Mouse (Mus musculus) NIH3T3 (cell line): ENCODE results near the gene Cbx5.
A peak's percentile ranks its signal among the peaks of the same experiment; 100 is the strongest.
"Not testable (repeated sequence)": the region's sequence is repeated elsewhere in the genome, so short reads cannot be mapped to it uniquely, and the experiment has no call there.

Source experiments
- DNase-seq: peaks from one replicate; pipeline ENCODE4 v3.0.0-alpha.2; 2012; ENCODE audit warnings: low read depth

The Cbx5 gene

DNA sequence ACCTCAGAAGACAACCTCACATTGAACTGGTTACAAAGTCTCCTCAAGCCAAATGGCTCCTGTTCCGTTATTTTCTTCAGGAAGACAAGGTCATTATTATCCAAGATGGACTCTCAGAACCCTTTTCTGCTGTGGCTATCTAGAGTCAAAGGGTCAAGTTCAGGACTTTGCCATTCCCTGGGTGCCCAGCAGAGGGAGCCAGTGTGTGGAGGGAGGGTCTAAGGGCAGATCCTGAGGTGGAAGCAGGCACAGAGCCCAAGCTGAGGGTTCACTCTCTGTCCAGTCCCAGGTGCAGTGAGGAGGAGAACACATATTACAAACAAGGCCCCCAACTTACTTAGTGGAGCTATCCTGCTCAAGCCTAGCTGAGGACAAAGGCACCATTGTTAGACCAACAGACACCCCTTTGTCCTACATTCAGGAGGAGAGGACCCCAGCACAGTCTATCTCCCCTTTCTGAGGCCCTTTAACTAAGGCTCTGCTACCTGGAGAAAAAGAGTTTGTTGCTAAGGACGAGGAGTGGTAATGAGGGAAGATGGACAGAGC is 10.7 kb upstream of the Cbx5 start:
- peak; percentile 65 for DNase-seq

DNA sequence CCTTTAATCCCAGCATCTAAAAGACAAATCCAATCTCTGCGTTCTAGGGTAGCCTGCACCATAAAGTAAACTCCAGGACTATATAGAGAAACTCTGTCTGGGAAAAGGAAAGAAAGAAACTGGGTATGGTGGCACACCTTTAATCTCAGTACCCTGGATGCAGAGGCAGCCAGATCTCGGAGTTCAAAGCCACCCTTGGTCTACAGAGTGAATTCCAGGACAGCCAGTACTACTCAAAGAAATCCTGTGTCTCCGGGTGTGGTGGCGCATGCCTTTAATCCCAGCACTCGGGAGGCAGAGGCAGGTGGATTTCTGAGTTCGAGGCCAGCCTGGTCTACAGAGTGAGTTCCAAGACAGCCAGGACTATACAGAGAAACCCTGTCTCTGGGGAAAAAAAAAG is 9.9 kb upstream of the Cbx5 start:
- not testable (repeated sequence) for DNase-seq

DNA sequence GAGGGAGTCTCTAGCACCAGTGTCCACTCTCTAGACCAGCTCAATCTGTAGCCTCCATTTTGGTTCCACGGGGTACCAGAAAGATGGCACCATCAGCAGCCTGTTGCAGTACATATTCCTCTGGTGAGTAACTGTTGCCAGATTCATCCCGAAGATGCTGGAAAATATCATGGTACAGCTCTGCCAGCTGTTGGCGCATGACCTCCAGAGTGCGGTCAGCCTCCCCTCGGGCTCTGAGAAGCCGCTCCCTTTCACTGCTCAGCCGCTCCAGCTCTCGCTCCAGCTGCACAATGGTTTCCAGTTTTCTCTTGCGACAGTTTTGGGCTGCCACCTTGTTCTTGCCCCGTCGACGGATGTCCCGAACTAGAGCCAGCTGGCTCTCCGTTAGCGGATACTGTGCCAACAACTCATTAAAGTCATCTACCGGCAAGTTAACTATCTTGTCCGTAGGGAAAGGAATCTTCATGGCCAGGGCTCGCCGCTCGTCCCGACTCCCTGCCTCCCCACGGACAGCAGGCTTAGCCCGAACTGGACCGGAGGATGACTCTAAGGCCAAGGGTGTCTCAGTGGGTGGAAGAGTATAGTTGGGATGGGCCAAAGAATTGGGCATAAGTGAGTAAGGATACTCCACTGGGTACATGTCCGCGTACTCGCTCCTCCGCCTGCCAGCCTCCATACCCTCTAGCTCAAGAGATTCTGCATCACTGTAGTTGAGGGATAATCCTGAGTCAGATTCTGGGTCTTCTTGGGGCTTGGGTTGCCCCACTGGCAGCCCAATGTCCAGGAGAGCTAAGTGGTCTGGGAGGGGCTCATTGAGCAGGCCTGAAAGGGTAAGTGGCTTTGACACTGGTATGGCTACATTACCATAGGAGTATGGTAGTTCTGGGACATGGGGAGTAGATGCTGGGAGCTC is 9.0 kb upstream of the Cbx5 start:
- peak; percentile 37 for DNase-seq

DNA sequence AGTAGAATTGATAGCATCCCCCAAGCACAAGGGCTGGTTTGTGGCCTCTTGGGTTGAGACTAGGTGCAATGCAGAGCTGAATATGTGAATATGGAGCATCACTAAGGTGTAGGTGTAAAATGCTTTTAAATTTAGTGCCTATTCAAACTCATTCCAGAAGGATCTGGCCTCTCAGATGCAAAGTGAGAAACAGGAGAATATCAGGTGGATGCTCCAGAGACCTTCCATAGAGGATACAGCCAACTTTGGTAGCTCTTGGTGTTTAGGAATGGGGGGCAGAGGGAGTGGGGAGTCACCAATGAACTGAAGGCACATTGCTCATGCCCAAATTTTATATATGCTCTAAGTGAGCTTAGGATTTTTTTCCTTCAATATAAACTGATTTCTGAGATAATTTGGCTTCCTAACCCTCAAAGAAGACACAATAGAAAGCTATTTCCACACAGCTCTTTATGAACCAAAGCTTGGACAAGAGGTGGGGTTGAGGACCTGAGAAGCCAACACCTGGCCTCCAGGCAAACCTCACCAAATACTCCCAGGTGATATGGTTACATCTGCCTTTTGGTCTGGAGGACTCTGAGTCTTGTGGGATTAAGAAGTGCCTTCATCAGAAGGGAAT is 8.3 kb upstream of the Cbx5 start:
- no peak for DNase-seq

DNA sequence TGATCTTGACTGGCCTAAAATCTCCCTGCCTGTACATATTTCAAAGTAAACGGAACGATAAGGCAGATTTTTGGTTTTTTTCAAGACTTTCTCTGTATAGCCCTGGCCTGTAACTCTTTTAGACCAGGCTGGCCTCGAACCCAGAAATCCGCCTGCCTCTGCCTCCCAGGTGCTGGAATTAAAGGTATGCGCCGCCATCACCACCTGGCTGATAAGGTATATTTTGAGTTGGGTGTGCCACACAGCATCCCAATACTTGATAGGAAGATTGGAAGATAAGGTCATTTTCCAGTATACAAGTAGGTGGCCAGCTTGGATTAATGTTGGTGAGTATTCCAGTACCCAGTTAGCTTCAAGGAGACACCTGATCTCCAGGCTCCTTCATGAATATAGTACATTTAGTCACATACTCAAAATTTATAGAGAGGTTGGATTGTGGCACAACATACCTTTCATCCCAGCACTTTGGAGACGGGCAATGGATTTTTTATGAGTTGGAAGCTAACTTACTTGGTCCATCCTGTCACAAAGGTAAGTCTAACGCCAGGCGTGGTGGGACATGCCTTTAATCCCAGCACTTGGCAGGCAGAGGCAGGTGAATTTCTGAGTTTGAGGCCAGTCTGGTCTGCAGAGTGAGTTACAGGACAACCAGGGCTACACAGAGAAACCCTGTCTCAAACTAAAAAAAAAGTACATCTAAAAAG is 7.6 kb upstream of the Cbx5 start:
- DNase-seq, result no peak

DNA sequence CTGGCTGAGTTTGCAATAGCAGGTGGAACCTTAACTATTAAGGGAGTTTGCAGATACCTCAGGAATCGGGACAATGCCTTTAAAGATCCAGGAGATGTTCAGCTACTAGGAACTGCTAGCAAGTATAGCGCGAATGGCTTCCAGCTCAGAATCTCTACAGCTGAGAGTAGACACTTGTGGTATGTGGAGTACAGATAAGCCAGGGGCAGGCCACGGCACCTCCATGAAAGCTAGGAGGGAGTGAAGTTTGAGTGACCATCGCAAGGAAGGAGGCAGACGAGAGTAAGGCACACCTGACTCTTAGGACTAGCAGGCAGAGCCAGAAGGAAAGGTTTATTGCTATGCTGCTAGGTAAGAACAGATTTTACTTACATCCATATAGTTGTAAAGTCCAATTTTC is 6.0 kb upstream of the Cbx5 start:
- DNase-seq, result no peak

DNA sequence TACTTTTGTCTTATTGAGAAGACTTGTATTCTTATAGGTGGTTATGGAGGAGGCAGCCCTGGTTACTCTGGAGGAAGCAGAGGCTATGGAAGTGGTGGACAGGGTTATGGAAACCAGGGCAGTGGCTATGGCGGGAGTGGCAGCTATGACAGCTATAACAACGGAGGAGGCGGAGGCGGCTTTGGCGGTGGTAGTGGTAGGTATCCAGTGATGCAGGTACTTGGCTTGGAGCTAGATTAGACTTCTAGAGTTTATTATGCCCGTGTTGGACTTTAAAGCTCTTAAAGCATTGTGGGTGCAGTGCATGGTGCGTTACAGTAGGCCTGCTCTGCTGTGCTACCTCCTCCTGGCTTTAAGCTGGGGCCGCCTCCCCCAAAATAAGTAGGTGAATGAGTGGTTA is 3.3 kb upstream of the Cbx5 start:
- DNase-seq, result no peak

DNA sequence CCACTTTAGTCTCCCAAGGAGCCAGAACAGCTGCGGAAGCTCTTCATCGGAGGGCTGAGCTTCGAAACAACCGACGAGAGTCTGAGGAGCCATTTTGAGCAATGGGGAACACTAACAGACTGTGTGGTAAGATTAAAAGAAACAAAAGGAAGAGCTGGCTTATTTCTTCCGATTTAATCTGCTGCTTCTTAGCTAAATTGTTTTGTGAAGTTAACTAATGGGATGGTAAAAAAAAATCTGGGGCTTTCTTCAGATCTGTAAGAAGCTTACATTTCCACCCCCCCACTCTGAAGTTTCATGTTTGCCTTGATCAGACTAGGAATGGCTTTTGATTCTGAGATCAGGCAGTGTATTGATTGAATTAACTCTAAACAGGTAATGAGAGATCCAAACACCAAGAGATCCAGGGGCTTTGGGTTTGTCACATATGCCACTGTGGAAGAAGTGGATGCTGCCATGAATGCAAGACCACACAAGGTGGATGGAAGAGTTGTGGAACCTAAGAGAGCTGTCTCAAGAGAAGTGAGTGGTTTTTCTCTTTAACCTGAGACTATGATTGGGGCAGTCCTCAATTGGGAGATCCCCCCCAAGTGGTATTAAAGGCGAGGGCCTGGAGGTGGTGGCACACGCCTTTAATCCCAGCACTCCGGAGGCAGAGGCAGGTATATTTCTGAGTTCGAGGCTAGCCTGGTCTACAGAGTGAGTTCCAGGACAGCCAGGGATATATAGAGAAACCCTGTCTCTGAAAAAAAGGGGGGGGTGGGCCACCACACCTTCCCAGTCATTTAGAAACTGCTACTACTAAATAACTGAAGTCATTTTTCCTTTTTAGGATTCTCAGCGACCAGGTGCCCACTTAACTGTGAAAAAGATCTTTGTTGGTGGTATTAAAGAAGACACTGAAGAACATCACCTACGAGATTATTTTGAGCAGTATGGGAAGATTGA is 1.7 kb upstream of the Cbx5 start:
- not testable (repeated sequence) for DNase-seq

DNA sequence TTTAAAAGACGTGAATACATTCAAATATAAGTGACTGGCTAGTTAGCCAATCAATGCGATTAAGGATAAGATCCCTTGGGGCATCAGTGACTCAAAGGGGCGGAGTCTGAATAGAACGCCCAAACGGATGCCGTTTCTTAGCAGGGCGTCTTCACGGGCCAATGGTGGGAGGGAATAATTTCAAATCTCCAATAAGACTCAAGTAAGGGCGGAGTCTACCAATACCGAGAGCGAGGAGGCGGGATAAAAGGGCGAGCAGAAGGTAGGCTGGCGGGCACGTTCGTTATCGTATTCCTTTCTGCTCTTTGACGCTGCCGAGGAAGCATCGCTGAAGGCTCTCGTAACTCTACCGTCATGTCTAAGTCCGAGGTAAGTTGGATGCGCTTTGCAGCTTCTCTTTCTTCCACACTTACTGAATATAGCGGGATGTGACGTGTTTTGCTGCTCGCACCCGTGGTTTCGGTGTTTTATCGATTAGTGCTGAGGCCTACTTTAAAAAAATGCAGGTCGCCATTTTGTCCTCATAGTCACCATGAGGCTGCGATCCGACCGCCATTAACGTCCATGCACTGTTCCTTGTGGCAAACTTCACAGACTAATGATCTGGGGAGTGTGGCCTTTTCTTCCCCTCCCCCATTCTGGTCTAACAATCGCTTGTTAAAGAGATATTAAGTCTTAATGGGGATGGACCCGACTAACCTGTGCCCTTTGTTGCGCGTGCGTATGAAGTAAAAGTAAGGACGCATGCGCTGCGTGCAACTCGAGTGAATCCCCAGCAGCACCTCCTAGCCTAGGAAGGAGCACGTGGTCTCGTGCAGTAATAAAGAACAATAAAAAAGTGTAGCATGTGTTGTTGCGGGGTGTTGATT is 778 bp upstream of the Cbx5 start, which contains the start of gene Hnrnpa1:
Gene Hnrnpa1 (plus strand): TSS at position 273 of the 869 bp plus-strand sequence.
- peak; percentile 98 for DNase-seq

DNA sequence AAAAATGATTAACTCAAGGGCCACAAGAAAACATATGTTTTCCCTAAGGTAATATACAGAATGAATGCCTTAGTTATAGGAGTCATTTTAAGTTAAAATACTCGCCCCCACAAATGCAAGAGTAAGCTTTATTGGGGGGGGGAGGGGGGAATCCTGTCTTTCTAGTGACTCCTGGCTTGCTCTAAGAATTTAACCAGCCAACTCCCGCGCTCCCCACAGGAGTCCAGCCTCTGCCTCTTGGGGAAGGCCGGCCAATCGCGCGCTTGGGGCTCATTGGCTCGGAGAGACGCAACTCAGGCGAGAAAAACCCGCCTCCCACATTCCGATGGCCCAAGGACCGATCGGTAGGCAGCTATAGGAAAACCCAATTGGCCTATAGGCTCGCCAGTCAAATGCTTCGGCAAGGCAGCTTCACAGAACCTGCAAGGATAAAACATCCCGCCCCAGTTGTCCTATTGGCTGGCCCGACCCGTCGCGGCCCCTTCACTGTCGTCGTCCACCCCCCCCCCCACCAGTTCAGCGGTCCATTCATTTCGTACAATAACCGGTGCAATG is 409 bp downstream of the Cbx5 start:
- DNase-seq, result peak; percentile 98

DNA sequence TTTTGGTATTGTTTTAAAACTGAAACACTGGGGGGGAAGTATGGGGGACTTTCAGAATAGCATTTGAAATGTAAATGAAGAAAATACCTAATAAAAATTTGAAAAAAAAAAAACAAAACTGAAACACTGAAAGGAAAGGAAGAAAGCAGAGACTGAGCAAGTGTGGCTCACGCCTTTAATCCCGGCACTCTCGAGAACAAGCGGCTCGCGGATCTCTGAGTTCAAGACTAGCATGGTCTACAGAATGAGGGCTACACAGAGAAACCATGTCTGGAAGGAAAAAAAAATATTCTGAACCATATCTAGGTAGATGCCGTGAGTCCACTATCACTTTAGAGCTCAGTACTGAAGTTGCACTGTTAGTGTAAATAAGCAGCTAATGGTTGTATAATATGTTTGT is 2.3 kb downstream of the Cbx5 start:
- DNase-seq, result no peak

DNA sequence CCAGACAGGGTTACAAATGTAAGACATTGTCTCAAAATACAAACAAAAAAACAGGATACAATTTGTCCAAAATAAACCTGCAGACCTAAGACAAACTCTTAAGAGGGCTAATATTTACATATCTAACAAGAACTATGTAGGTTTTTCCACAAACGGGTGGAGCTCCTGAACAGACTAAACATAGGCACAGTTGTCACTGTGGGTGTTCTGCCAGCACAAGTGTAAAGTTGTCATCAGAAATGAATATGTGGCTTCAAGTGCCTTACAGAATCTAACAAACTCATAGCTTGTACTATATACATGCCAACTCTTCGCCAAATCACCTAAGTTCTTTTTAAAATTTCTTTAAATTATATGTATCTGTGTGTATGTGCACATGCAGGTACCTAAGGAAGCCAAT is 6.5 kb downstream of the Cbx5 start:
- DNase-seq, result no peak

DNA sequence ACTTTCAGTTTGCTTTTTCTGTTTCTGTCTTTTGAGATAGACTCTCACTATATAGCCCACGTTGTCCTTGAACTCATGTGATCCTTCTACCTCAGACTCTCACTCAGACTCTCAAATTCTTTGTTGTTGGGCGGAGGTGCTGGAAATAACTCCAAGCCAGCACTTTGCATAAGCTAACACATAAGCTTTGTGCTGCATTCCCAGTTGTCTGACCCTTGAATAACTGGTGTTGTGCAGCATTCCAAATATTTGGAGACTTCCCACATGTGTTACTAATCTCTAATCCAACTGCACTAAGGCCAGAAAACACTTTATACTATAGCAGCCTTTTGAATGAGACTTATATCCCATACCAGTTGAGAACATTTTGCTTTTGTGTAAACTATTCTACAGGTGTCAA is 10.7 kb downstream of the Cbx5 start:
- peak; percentile 73 for DNase-seq

DNA sequence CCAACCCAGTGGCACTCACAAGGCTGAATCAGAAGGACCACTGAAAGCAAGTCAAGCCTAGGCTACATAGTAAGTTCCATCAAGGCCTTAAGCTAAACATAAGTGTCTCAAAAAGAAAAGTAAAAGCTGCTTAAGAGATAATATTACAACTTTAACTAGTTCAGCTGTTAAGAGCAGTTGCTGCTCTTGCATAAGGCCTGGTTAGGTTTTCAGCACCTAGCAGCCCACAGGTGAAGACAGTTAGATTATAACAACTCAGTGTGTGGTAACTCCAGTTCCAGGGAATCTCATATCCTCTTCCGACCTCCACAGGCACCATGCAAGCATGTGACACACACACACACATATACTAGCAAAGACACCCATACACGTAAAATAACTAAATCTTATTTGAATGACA is 12.0 kb downstream of the Cbx5 start:
- DNase-seq, result no peak

DNA sequence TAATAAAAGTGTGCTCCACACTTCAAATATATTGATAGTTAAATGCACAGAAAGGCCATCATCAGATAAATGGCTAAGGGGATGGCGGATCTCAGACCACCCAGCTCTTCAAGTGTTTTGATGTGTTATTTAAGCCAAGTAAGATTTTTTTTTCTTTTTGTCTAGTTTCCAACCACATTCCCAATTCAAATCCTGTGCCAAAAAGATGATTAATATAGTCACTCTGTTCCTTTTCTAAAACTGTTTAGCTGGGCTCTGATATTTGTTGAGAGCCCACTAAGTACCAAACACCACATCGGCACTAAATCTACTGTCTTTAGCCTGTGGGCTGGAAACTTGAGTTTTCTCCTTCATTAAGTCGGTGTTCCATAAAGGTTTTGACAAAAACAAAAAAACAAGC is 12.6 kb downstream of the Cbx5 start:
- no peak for DNase-seq

DNA sequence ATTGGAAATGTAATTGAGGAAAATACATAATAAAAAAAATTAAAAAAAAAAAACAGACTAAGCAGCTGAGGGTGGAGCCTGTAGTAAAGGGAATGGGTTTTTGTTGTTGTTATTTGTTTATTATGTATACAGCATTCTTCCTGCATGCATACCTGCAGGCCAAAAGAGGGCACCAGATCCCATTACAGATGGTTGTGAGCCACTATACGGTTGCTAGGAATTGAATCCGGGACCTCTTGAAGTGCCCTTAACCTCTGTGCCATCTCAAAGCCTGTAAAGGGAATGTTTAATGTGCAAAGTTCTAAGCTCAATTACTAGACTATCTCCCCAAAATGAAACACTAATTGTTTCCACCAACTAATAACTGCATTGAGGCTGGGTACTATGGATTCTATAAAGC is 15.5 kb downstream of the Cbx5 start:
- DNase-seq, result no peak

DNA sequence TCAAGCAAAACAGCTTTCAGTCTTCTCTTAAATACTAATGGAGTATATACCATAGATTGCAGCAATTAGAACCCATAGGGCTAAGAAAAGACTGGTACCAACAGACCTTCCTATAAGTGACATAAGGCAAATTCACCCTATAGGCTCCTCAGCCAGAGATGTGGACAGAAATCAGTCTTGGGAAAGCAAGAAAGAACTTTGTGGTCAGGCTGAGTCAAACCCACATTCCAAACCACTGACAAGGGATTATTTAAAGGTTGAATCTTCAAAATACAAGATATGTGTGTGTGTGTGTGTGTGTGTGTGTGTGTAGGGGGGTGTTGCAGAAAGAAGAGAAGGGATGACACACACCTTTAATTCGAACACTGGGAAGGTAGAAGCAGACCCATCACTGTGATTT is 18.2 kb downstream of the Cbx5 start:
- peak; percentile 83 for DNase-seq

DNA sequence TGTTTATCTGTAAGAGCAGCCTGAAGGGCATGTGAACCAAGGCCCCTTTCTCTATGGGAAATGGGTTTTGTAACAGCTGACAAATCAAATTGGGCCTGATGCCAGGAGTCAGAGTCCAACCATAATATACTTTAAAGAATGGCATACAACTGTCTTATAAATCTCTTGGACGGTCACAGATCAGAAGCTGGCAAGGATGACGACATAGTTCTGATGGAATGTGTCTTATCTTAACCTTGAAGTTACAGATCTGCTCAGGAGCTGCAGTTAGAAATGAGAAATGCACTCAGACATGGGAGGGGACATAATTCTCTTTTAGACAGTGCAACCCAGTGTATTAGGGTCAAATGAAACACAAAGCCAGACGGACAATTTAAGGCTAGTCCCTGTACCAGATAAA is 18.8 kb downstream of the Cbx5 start:
- DNase-seq, result peak; percentile 73

DNA sequence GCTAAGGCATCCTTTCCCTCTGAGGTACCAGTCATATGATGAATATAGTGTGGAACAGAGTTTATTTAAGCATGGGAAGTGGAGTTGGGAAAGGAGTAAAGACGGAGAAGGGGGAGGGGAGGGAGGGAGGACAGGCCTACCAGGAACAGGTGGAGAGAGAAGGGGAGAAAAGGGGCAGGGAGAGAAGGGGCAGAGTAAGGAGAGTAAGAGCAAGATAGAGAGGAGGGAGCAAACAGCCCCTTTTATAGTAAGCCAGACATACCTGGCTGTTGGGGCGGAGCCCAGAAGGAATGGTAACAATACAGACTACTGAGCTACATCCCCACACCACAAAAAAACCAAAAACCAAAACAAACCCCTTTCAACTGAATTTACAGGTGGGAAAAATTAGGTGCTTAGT is 23.6 kb downstream of the Cbx5 start:
- peak; percentile 37 for DNase-seq
